Mouse (Mus musculus) heart, embryonic 16.5 days (tissue): ENCODE data around the gene Faap24. TPM values are rescaled to one million over a fixed set of nuclear protein-coding genes. Genes with fewer than 3 reads are reported as not detected.

Source experiments
- polyA plus RNA-seq: library from polyadenylated mRNA; unstranded; fragments of >200 nt; fragmentation: Nextera tagmentation; extraction: Ambion mirVana; gene quantifications from 2 replicates; pipeline ENCODE4 v1.2.1, GENCODE M21; 2015

Gene Faap24
- polyA plus RNA-seq, 1 experiment from 2014 or later: 16.1 TPM

Other genes with a start within 250 kb of the Faap24 start
- gene Slc7a10, start 210.5 kb downstream of the Faap24 start, polyA plus RNA-seq: 1.8 TPM in 2 replicates
- gene Lrp3, start 181.3 kb downstream of the Faap24 start, polyA plus RNA-seq: 2.0 and 2.5 TPM in 2 replicates
- gene Gpatch1, start 78.4 kb downstream of the Faap24 start, polyA plus RNA-seq: 10.1 and 12.2 TPM in 2 replicates
- 5.8 TPM in 2 replicates for gene Rhpn2, start 62.7 kb downstream of the Faap24 start, polyA plus RNA-seq
- gene Cep89, start 199 bp upstream of the Faap24 start, polyA plus RNA-seq: 44.9 and 45.2 TPM in 2 replicates
- 0.27 and 0.56 TPM in 2 replicates for gene Slc7a9, start 52.0 kb upstream of the Faap24 start, polyA plus RNA-seq
- gene Tdrd12, start 140.9 kb upstream of the Faap24 start, polyA plus RNA-seq: 1.5 and 1.7 TPM in 2 replicates
- 138 and 142 TPM in 2 replicates for gene Nudt19, start 159.5 kb upstream of the Faap24 start, polyA plus RNA-seq
- gene Rgs9bp, start 188.7 kb upstream of the Faap24 start, polyA plus RNA-seq: 0.34 and 0.35 TPM in 2 replicates
- gene Ankrd27, start 189.4 kb upstream of the Faap24 start, polyA plus RNA-seq: 20.4 and 22.6 TPM in 2 replicates